Mouse (Mus musculus) liver, adult 2 months (tissue): ENCODE data around the gene Glis1. TPM values are rescaled to one million over a fixed set of nuclear protein-coding genes. Genes with fewer than 3 reads are reported as not detected.

Source experiments
- DNase-seq: peaks from one replicate; pipeline ENCODE4 v3.0.0-alpha.2; 2011; ENCODE audit warnings: low read depth, low spot score; ENCODE audit errors: extremely low read depth
- H3K27ac ChIP-seq: fragments of 200-500 bp; replicated peaks from 2 replicates; pipeline ENCODE4 v1.5.1; 2012; ENCODE audit warnings: low read depth, mild to moderate bottlenecking, control low read depth, inconsistent platforms, low read length; ENCODE audit not compliant: insufficient read depth
- H3K27me3 ChIP-seq: fragments of 200-500 bp; 2 replicates; pipeline ENCODE4 v1.6.1; 2012; ENCODE audit warnings: mild to moderate bottlenecking, moderate library complexity, low read length, inconsistent platforms; ENCODE audit not compliant: control insufficient read depth, insufficient read depth
- H3K36me3 ChIP-seq: fragments of 200-500 bp; 2 replicates; pipeline ENCODE4 v1.6.1; 2012; ENCODE audit warnings: low read length, inconsistent platforms; ENCODE audit not compliant: control insufficient read depth, insufficient read depth
- H3K4me1 ChIP-seq: fragments of 200-500 bp; 2 replicates; pipeline ENCODE4 v1.6.1; 2011; ENCODE audit warnings: low read length; ENCODE audit not compliant: control insufficient read depth, insufficient read depth
- H3K4me3 ChIP-seq: fragments of 200-500 bp; 2 replicates; pipeline ENCODE4 v1.5.1; 2011; ENCODE audit warnings: low read depth, mild to moderate bottlenecking, control low read depth, low read length, moderate library complexity; ENCODE audit not compliant: insufficient read depth
- H3K79me2 ChIP-seq: fragments of 200-500 bp; 2 replicates; pipeline ENCODE4 v1.6.1; 2012; ENCODE audit warnings: inconsistent platforms, mild to moderate bottlenecking, low read length, moderate library complexity; ENCODE audit not compliant: control insufficient read depth, insufficient read depth
- H3K9ac ChIP-seq: fragments of 200-500 bp; 2 replicates; pipeline ENCODE4 v1.6.1; 2012; ENCODE audit warnings: low read depth, mild to moderate bottlenecking, control low read depth, inconsistent platforms, low read length
- CTCF ChIP-seq: fragments of 200-500 bp; IDR thresholded peaks from 2 replicates; pipeline ENCODE4 v1.5.1; 2011; ENCODE audit warnings: low read depth, low read length, control low read depth
- POLR2A ChIP-seq: fragments of 200-500 bp; IDR thresholded peaks from 2 replicates; pipeline ENCODE4 v1.6.1; 2011; ENCODE audit warnings: low read length, control low read depth; ENCODE audit not compliant: insufficient read depth; ENCODE audit errors: extremely low read depth
- WGBS: fragments of 180-500 bp; shearing (Covaris S2); methylation state at CpG from one replicate; pipeline ENCODE4 v1.1.7; 2018; 5-methylcytosine and 5-hydroxymethylcytosine counted together
- polyA plus RNA-seq: library from polyadenylated mRNA; depleted of rRNA; stranded (reverse); fragments of >200 nt; gene quantifications from 2 replicates; pipeline ENCODE4 v1.2.3, GENCODE M21; 2012
- total RNA-seq: library from RNA; depleted of rRNA; stranded (reverse); fragments of >200 nt; gene quantifications from 2 replicates; pipeline ENCODE4 v1.2.3, GENCODE M21; 2014

The Glis1 gene
- total and polyA plus RNA-seq, 2 experiments = 0.10 TPM; not detected in 1

DNA sequence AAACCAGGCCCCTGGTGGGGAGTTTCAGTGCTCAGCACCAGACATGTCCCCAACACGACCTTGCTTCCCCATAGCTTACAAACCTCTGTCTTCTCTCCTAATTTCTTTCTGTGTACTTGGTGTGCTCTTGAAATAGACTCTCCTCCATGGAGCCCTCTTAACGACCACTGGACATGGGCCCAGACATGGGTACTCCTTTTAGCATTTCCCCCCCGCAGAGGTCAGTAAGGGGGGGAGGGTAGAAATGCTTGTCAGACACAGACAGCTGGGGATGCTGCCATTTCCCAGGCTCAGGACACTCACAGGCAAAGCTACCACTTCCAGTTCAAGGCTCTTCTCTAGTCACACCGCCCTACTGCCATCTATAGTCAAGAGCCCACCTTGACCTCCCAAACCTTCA is 207.2 kb downstream of the Glis1 start:
- Histone ChIP-seq H3K4me3 (no peak overlapping the region), H3K9ac (no peak overlapping the region), H3K27me3 (no peaks in the 10 kb centered on the region), H3K79me2 (no peaks in the 10 kb centered on the region), H3K4me1 (no peaks in the 10 kb centered on the region), H3K36me3 (no peaks in the 10 kb centered on the region), H3K27ac (no peak overlapping the region)
- TF ChIP-seq CTCF (no peak), POLR2A (no peak)
- DNase-seq = no peak
- 73% methylated on average over 4 of the region's 4 CpGs for WGBS

GRCm38 (mm10) chr4:107648959-107649485 is 214.6 kb downstream of the Glis1 start:
- WGBS = 69% methylated on average over 5 of the region's 5 CpGs
- no peak for DNase-seq
- Histone ChIP-seq H3K27ac (no peak overlapping the region), H3K36me3 (no peaks in the 10 kb centered on the region), H3K79me2 (no peaks in the 10 kb centered on the region), H3K4me3 (no peak overlapping the region), H3K27me3 (no peaks in the 10 kb centered on the region), H3K9ac (no peak overlapping the region), H3K4me1 (no peaks in the 10 kb centered on the region)
- TF ChIP-seq CTCF (no peak), POLR2A (no peak)

- DNase-seq = no peak
- H3K4me3 ChIP-seq = no peak overlapping the region
- TF ChIP-seq POLR2A (no peak), CTCF (no peak)
- H3K79me2 ChIP-seq = no peaks in the 10 kb centered on the region
- no peaks in the 10 kb centered on the region; the same call in 1 of the 2 replicates for H3K27me3 ChIP-seq
- 47% methylated on average over 12 of the region's 12 CpGs for WGBS
- no peaks in the 10 kb centered on the region for H3K4me1 ChIP-seq
- H3K9ac ChIP-seq = no peak overlapping the region
- no peaks in the 10 kb centered on the region for H3K36me3 ChIP-seq
- no peak overlapping the region for H3K27ac ChIP-seq
These were observed 216.7 kb downstream of the Glis1 start for GRCm38 (mm10) chr4:107651021-107651496.

DNA sequence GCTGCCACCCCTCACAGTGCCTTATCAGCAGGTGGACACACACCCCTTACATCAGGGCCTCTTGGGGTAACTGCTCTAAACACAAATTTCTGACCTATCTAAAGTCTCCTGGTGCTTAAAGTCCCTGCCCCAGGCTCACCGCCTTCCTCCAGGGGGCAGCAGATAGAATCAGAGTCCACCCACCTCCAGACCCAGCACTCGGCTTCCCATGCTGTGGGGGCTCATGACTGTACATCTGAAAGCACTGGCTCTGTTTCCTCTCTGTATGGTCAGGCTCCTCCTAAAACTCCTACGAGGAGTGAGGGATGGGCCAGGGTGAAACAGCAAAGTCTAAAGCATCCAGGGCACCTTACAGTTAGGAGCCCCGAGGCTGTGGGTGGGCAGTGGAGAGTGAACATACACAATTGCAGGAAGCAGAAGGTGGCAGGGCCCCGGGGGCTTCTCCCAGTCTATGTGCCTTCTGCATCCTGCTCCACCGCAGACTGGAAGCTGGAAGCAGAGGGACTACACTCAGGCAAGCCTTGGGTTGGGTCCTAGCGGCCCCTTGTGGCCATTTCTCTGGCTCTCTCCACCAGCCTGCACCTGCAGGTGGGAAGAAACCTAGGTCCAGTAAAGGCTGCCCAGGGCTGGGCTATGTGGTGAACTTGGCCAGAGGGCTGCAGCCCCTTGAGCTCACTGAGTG is 218.3 kb downstream of the Glis1 start:
- no peaks in the 10 kb centered on the region for H3K4me1 ChIP-seq
- H3K27ac ChIP-seq = no peak overlapping the region
- no peaks in the 10 kb centered on the region for H3K36me3 ChIP-seq
- no peaks in the 10 kb centered on the region; the same call in 1 of the 2 replicates for H3K27me3 ChIP-seq
- no peak for TF ChIP-seq POLR2A
- TF ChIP-seq CTCF = peak; percentile 78
- 16% methylated on average over 7 of the region's 7 CpGs for WGBS
- no peak overlapping the region for H3K9ac ChIP-seq
- H3K4me3 ChIP-seq = no peak overlapping the region
- peak; percentile 6 for DNase-seq
- no peaks in the 10 kb centered on the region for H3K79me2 ChIP-seq

DNA sequence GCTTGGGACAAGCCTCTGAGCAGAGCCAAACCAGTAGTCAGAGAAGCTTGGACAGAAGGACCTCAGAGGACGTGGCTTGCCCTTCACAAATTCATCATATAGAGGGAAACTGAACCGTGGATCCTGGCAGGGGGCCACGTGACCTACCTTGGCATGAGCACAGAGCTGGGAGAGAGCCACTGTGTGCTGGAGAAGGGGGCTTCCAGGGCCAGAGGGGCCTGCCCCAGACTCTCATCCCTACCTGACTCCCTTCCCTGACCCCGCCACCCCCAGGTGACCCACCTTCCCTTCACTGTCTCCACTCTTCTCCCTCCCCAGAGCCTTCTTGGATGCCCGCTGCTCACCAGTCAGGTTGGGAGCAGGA is 218.9 kb downstream of the Glis1 start:
- Histone ChIP-seq H3K27me3 (no peaks in the 10 kb centered on the region; the same call in 1 of the 2 replicates), H3K36me3 (no peaks in the 10 kb centered on the region), H3K27ac (no peak overlapping the region), H3K4me3 (no peak overlapping the region), H3K79me2 (no peaks in the 10 kb centered on the region), H3K9ac (no peak overlapping the region), H3K4me1 (no peaks in the 10 kb centered on the region)
- TF ChIP-seq POLR2A = no peak
- TF ChIP-seq CTCF = no peak
- DNase-seq = no peak
- whole genome bisulfite sequencing = 67% methylated on average over 5 of the region's 5 CpGs

GRCm38 (mm10) chr4:107660649-107661048 is 226.3 kb downstream of the Glis1 start:
- no peak for DNase-seq
- Histone ChIP-seq H3K27ac (no peak overlapping the region), H3K79me2 (no peaks in the 10 kb centered on the region), H3K27me3 (no peaks in the 10 kb centered on the region), H3K9ac (no peak overlapping the region), H3K4me3 (no peak overlapping the region), H3K4me1 (no peaks in the 10 kb centered on the region), H3K36me3 (no peaks in the 10 kb centered on the region)
- TF ChIP-seq POLR2A = no peak
- no peak for TF ChIP-seq CTCF
- WGBS = 87% methylated on average over 11 of the region's 11 CpGs
